Mouse (Mus musculus) left cerebral cortex, adult 11 months (tissue): Measurements from ENCODE around the gene Lrp10.

Experiments used
- DNase-seq: peaks from one replicate; pipeline ENCODE4 v3.0.0; 2022; ENCODE audit warnings: low spot score

Gene Lrp10

GRCm38 (mm10) chr14:54433941-54434531, 29.9 kb upstream of the Lrp10 start:
- no peak for DNase-seq

GRCm38 (mm10) chr14:54435194-54435918, 28.6 kb upstream of the Lrp10 start:
- no peak for DNase-seq

DNA sequence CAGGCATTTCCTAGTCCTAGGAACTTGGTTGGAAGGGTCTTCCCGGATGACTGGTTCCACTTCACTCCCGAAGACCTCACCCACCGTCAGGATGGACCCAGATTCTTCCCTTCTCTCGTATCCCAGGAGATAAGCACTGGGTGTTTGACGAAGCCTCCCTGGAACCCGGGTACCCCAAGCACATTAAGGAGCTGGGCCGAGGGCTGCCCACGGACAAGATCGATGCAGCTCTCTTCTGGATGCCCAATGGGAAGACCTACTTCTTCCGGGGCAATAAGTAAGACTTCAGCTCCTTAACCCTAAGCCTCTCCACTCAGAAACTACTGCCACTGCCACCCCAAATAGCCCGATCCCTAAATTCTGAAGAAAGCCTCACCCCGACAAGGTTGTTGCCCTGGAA, 24.8 kb upstream of the Lrp10 start:
- no peak for DNase-seq

DNA sequence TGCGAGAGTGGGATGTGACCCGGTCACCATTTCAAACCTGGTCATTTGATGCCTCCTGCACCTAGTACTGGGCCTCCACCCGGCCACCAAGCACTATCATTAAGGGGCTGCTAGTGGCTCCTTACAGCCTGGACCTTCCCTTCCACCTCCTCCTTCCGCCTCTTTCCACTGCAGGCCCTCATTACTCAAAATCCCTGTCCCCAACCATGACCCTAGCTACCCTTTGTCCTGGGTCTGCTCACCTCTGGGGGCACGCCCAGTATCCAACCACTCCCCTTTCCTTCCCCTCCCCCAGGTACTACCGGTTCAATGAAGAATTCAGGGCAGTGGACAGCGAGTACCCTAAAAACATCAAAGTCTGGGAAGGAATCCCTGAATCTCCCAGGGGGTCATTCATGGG, 24.3 kb upstream of the Lrp10 start:
- DNase-seq, result no peak

- no peak for DNase-seq
Observed at GRCm38 (mm10) chr14:54440538-54440937, 23.4 kb upstream of the Lrp10 start.

GRCm38 (mm10) chr14:54441365-54441764, 22.6 kb upstream of the Lrp10 start:
- DNase-seq, result no peak

GRCm38 (mm10) chr14:54442548-54442947, 21.4 kb upstream of the Lrp10 start:
- no peak for DNase-seq

- no peak for DNase-seq
Observed at GRCm38 (mm10) chr14:54443196-54443595, 20.7 kb upstream of the Lrp10 start.

DNA sequence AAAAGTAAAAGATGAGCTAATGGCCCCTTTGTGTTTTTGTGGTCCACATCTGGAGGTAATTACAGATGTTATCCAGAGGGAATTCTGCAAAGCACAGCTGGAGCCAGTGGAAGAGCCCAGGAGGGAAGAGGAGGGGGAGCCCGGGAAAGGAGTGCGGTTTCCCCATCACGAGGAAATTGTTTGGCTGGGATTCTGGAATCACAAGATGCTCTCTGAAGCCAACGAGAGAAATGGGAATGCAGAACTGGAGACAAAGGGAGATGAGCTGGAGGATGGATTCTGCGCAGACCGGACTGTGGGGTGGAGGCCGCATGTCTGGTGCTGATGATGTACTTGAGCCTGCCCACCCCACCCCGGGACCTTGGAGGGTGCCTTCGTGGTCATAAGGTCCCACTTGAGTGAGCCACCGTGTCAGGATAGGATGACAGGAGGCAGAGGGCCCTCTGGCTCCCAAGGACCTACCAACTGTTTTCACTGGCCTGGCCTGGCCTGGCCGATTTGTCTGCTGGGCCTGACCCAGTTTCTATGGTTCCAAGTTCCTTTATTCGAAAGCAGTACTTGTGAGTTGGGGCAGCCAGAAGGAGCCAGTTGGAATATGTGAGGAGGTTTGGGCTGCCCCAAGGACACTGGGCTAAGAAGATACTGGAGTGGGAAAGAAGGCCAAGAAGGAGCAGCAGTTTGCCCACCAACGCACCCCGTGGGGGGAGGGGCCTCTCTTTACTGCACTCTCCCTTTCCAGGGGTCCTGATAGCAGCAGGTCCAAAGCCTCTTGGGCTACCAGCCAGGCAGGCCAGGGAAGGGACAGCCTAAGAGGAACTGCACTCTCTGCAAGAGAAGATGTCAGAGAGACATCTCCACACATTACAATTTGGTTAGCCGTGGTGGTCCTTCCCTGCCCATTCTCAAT, 20.0 kb upstream of the Lrp10 start:
- no peak for DNase-seq

GRCm38 (mm10) chr14:54445476-54445875, 18.5 kb upstream of the Lrp10 start:
- DNase-seq, result no peak

DNA sequence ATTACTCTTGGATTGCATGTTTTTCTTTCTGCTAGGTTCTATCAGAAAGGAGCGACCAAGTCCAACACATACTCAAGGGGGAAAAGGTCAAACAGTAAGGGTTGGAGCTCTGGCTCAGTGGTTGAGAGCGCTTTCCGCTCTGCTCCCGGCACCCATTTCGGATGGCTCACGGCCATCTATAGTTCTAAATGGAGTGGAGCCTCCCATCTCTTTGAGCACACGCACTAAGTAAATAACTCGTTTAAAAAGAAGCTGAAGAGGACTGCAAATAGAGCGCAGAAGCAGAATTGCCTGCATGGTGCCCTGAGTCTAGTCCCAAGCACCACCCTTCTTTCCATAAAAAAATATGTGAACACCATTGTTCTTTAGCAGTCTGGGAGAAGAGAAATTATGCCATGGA, 10.4 kb upstream of the Lrp10 start:
- no peak for DNase-seq

DNA sequence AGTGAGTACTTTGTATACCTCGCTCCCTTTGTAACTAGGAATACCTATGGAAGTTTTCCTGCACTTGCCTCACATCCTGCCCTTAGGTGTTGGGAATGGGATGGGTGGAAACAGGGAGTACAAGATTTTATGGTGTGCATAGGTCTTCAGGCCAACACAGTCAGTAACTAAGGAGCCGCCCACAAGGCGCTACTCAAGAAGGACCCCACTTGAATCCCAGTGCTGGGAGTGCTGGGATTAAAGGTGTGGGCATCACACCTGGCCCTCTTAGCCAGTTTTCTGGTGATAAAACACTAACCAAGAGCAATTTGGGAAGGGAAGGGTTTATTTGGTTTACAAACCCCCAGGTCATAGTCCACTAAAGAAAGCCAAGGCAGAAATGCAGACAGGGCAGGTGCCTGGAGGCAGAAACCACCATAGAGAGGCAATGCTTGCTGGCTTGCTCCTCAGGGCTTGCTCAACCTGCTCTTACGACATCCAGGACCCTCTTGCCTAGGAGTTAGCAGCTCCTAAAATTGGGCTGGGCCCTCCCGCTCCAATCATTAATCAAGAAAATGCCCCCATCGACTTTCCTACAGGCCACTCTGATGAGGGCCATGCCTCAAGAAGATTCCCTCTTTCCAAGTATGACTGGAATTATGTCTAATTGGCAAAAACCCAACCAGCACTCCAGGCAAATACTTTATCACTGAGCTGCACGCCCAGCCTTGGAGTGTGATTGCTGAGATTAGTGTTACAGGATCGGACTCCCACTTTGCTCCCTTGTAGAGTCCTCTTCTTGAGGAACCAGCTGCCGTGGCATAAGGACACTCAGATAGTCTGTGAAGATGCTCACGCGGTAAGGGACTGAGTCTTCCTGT, 9.0 kb upstream of the Lrp10 start:
- DNase-seq, result no peak

- DNase-seq, result no peak
Observed at GRCm38 (mm10) chr14:54457907-54458569, 5.9 kb upstream of the Lrp10 start.

- no peak for DNase-seq
Observed at GRCm38 (mm10) chr14:54462146-54462545, 1.8 kb upstream of the Lrp10 start.

DNA sequence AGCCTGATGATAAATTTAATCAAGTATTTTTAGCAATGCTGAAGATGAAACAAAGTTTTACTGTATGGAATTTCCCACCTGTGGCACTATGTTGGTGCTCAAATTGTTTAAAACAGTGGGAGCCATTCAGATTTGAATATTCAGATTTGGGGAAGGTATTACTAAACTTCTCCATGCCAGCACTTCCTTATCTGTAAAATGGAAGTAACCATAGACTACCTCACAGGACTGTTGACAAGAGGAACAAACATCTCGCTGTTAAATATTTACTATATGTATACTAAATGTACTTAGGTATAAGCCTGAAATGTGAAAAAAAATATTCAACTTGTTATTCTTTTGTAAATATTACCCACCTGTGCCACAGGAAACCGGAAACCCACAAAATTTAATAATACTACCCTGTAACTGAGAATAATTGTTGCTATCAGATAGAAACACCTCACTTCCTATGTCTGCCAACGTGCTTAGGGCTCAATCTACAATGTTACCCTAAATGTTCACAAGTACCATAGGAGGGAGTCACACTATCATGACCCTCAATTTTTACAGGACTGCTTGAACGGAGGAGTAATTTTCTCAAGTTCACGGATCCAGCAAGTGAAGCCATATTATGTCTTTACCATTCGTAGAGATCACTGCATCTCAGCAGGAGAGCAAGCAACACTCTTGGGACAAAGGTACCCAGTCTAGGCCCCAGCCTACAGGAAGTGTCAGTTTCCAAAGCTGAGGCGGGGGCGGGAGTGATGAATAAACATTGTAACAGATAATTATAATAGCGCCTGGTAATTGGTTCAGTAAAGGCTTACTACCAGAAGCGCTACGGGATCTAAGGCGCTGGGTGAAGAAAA, 604 bp upstream of the Lrp10 start:
- no peak for DNase-seq

- peak; percentile 24 for DNase-seq
Observed at GRCm38 (mm10) chr14:54464293-54465005, 512 bp downstream of the Lrp10 start.

DNA sequence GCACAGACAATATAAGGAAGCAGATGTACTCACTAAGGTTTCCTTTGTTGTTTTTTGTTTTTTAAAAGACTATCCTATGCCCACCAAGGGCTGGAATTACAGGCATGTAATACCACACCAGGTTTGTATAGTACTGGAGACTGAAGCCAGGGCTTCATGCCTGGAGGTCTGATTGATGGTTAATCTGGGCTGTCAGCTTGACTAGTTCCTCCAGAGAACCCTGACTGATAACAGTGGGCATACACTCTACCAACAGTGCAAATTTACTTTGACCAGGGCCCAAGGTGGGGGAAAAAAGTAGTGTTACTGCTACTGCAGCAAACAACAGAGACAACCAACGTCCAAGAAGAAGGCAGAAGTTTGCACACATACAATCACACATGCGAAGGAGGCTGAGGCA, 7.5 kb downstream of the Lrp10 start:
- DNase-seq, result no peak

GRCm38 (mm10) chr14:54472671-54473070, 8.7 kb downstream of the Lrp10 start:
- DNase-seq, result no peak

DNA sequence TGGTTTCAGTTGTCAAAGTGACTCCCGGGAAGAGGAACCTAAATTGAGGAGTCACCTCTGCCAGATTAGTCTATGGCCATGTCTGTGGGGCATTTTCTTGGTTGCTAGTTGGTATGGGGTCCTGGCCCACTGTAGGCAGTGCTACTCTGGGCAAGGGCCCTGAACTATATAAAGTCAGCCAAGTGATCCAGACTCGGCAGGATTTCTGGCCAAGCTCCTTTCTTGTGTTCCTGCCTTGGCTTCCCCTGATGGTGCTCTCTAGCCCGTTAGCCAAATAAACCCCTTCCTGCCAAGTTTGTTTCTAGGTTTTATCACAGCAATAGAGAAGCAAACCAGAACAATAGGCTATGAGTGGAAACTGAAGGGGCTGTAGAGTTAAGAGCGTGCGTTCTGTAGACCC, 10.8 kb downstream of the Lrp10 start:
- no peak for DNase-seq
